In the genomic region with DNA sequence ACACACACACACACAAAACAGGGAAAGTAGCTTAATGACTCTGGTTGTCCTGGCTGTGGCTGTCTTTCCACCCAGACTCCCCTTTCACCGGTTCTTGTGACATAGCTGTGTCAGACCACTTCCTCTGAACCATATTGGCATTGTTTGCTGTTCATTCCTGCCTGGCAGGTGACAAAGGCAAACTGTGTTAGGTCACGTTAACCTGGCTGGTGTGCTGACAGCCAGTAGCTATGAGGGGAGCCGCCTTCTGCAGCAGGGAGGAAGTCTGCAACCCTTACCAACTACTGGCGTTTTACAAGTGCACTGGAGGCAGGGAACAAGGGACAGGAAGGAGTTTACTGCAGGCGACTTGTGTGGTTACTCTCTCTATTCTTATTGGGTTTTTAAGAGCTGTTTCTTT, we compare ENCODE assay signal across 11 mouse cellular contexts.
DNase-seq lines count a peak whose midpoint lies in the region; ATAC-seq and TF ChIP-seq lines count a peak whose summit lies in the region.
"Had no signal": no experiment of that assay in that cellular context is flagged by ENCODE, and none has a peak within 500 bp of the region (broad histone marks: within the 10 kb centered on the region; RNA-seq: fewer than 3 reads in every experiment).

No protein-coding gene starts in this region.

- H3K79me2 ChIP-seq in heart, adult 2 months (replicated peaks; ENCODE audit: control insufficient read depth, insufficient read depth, low read length) = peaks cover 2% of the 10 kb centered on the region; the same call in 1 of the 2 replicates

- no peaks in the 10 kb centered on the region for H3K9me3 ChIP-seq in heart, postnatal 0 days (replicated peaks; ENCODE audit: control insufficient read depth, low read length)
- H3K9me3 ChIP-seq in hindbrain, embryonic 11.5 days (ENCODE audit: control insufficient read depth, low read length) = no peaks in the 10 kb centered on the region
- H3K9me3 ChIP-seq: limb, embryonic 15.5 days had no signal

- peak overlapping the region; percentile 64 for H3K4me2 ChIP-seq in heart, postnatal 0 days (ENCODE audit: low read depth, low read length)
- no peak overlapping the region for H3K4me2 ChIP-seq in hindbrain, embryonic 11.5 days (replicated peaks; ENCODE audit: low read depth, low read length)
- H3K4me2 ChIP-seq: limb, embryonic 15.5 days had no signal

- H3K4me1 ChIP-seq in heart, adult 2 months (ENCODE audit: control insufficient read depth, insufficient read depth, low read length) = peaks cover 16% of the 10 kb centered on the region
- H3K4me1 ChIP-seq in heart, postnatal 0 days (ENCODE audit: control insufficient read depth, insufficient read depth) = peaks cover 16% of the 10 kb centered on the region
- H3K4me1 ChIP-seq in hindbrain, embryonic 11.5 days (replicated peaks; ENCODE audit: control insufficient read depth, insufficient read depth, low read length) = no peaks in the 10 kb centered on the region

- no peak for TF ChIP-seq CTCF in heart, adult 2 months (IDR thresholded peaks at IDR 0.05)
- no peak for TF ChIP-seq CTCF in heart, postnatal 0 days (IDR thresholded peaks at IDR 0.05; ENCODE audit: low read depth)

- intact Hi-C loops in heart, adult 2 months (cut with DNase I) = no loop called here
- intact Hi-C loops in heart, postnatal 25 days (cut with DNase I) = no loop called here

- 11% methylated on average over 5 of the region's 5 CpGs for WGBS in heart, adult 2 months
- WGBS in heart, postnatal 0 days = 4% methylated on average over 5 of the region's 5 CpGs
- WGBS in hindbrain, embryonic 11.5 days = 46% methylated on average over 5 of the region's 5 CpGs

- peaks cover 45% of the 10 kb centered on the region for H3K36me3 ChIP-seq in heart, adult 2 months (ENCODE audit: control insufficient read depth, insufficient read depth, low read length)
- peaks cover 31% of the 10 kb centered on the region for H3K36me3 ChIP-seq in heart, postnatal 0 days (replicated peaks; ENCODE audit: control insufficient read depth, insufficient read depth, low read length)
- H3K36me3 ChIP-seq in hindbrain, embryonic 11.5 days (ENCODE audit: control insufficient read depth, insufficient read depth, low read length) = no peaks in the 10 kb centered on the region

- ATAC-seq in heart, postnatal 0 days (ENCODE audit: insufficient read depth, low read depth) = peak; percentile 22; the same call in 1 of the 2 replicates
- ATAC-seq in hindbrain, embryonic 11.5 days (ENCODE audit: low FRiP score) = no peak
- ATAC-seq: forebrain, embryonic 16.5 days had no signal

- peak overlapping the region; percentile 12; the same call in 1 of the 2 replicates for H3K9ac ChIP-seq in heart, adult 2 months (ENCODE audit: low read depth, low read length)
- no peak overlapping the region; the same call in 1 of the 2 replicates for H3K9ac ChIP-seq in heart, postnatal 0 days (replicated peaks; ENCODE audit: low read depth, low read length)
- H3K9ac ChIP-seq in hindbrain, embryonic 11.5 days (ENCODE audit: low read depth, low read length) = no peak overlapping the region
- H3K9ac ChIP-seq: limb, embryonic 15.5 days had no signal

- peak overlapping the region; percentile 87 for H3K27ac ChIP-seq in heart, adult 2 months
- peak overlapping the region; percentile 89 for H3K27ac ChIP-seq in heart, postnatal 0 days (ENCODE audit: low read depth)
- H3K27ac ChIP-seq in hindbrain, embryonic 11.5 days (ENCODE audit: low read depth, low read length) = no peak overlapping the region
- H3K27ac ChIP-seq: limb, embryonic 15.5 days had no signal

- peak in 1 of 2 experiments; percentile 52 for DNase-seq in heart, adult 2 months
- no peak for DNase-seq in heart, postnatal 25 days (ENCODE audit: low spot score)
- DNase-seq in 416B (ENCODE audit: low read depth) = peak; percentile 80
- DNase-seq in heart, postnatal 0 days (ENCODE audit: low spot score) = peak; percentile 70
- DNase-seq in lung, postnatal 36 days = peak; percentile 57
- DNase-seq in hindbrain, embryonic 11.5 days (ENCODE audit: low spot score) = no peak
- no peak for DNase-seq in adipocyte (ENCODE audit: low spot score)
- no peak for DNase-seq in adrenal gland, adult 18-20 months (ENCODE audit: low spot score in 2 of 2)
- DNase-seq: kidney, adult 11 months had no signal

- 0 out of 2 replicates have a peak, but pooled peaks have one; percentile 10 for TF ChIP-seq EP300 in heart, adult 2 months (IDR thresholded peaks at IDR 0.05; ENCODE audit: insufficient read depth, low read depth, low read length)
- TF ChIP-seq EP300 in heart, postnatal 0 days (IDR thresholded peaks at IDR 0.05; ENCODE audit: low read depth) = no peak

- no peak overlapping the region for H3K4me3 ChIP-seq in heart, adult 2 months
- no peak overlapping the region; the same call in 1 of the 2 replicates for H3K4me3 ChIP-seq in heart, postnatal 0 days (ENCODE audit: low read depth, low read length)
- H3K4me3 ChIP-seq in hindbrain, embryonic 11.5 days (ENCODE audit: low read depth, low read length) = no peak overlapping the region
- H3K4me3 ChIP-seq: limb, embryonic 15.5 days had no signal

- TF ChIP-seq POLR2A in heart, adult 2 months (IDR thresholded peaks at IDR 0.05; ENCODE audit: insufficient read depth, low read depth, low read length) = no peak

- no peaks in the 10 kb centered on the region for H3K27me3 ChIP-seq in heart, adult 2 months (ENCODE audit: control insufficient read depth, insufficient read depth, low read length)
- no peaks in the 10 kb centered on the region for H3K27me3 ChIP-seq in heart, postnatal 0 days (ENCODE audit: control insufficient read depth, insufficient read depth, low read length)
- H3K27me3 ChIP-seq in hindbrain, embryonic 11.5 days (ENCODE audit: control insufficient read depth, insufficient read depth, low read length) = no peaks in the 10 kb centered on the region
- H3K27me3 ChIP-seq: limb, embryonic 15.5 days had no signal

Comparison
In these comparisons a context has a peak if more than half of its experiments do, and no peak if none do; other contexts are left out.
1. DNase-seq: peak in 416B (single experiment), heart, postnatal 0 days (single experiment) and lung, postnatal 36 days (single experiment); none in heart, postnatal 25 days (single experiment), hindbrain, embryonic 11.5 days (single experiment), adipocyte (single experiment) and adrenal gland, adult 18-20 months (0 of 2).